Mouse (Mus musculus) mature B cell (primary cell): ENCODE results near the gene Kcnma1.

Experiments used
- in situ Hi-C: fragments of 300-500 bp; cut with MboI; formaldehyde crosslinking; loops from 2 replicates; pipeline ENCODE4 v1.14.3; 2019

Kcnma1 gene

GRCm38 (mm10) chr14:23966471-23966870 is 47.8 kb downstream of the Kcnma1 start:
- in situ Hi-C loops = no loop called here

GRCm38 (mm10) chr14:23959061-23959460 is 55.2 kb downstream of the Kcnma1 start:
- in situ Hi-C loops = no loop called here

- in situ Hi-C loops = no loop called here
Observed at GRCm38 (mm10) chr14:23957270-23957669, 57.0 kb downstream of the Kcnma1 start.

GRCm38 (mm10) chr14:23943876-23944275 is 70.4 kb downstream of the Kcnma1 start:
- in situ Hi-C loops = no loop called here

- in situ Hi-C loops = no loop called here
Observed at GRCm38 (mm10) chr14:23943152-23943551, 71.1 kb downstream of the Kcnma1 start.

GRCm38 (mm10) chr14:23942103-23942502 is 72.2 kb downstream of the Kcnma1 start:
- in situ Hi-C loops = no loop called here

GRCm38 (mm10) chr14:23935016-23935415 is 79.3 kb downstream of the Kcnma1 start:
- in situ Hi-C loops = no loop called here

- in situ Hi-C loops = no loop called here
Observed at GRCm38 (mm10) chr14:23931671-23932071, 82.6 kb downstream of the Kcnma1 start.

- in situ Hi-C loops = no loop called here
Observed at GRCm38 (mm10) chr14:23929168-23929567, 85.1 kb downstream of the Kcnma1 start.

- in situ Hi-C loops = no loop called here
Observed at GRCm38 (mm10) chr14:23923356-23923755, 90.9 kb downstream of the Kcnma1 start.

- in situ Hi-C loops = no loop called here
Observed at GRCm38 (mm10) chr14:23922755-23923154, 91.5 kb downstream of the Kcnma1 start.

- in situ Hi-C loops = no loop called here
Observed at GRCm38 (mm10) chr14:23911108-23911629, 103.1 kb downstream of the Kcnma1 start.

GRCm38 (mm10) chr14:23908564-23908963 is 105.7 kb downstream of the Kcnma1 start:
- in situ Hi-C loops = no loop called here

GRCm38 (mm10) chr14:23902636-23903279 is 111.5 kb downstream of the Kcnma1 start:
- in situ Hi-C loops = no loop called here

GRCm38 (mm10) chr14:23899462-23899861 is 114.8 kb downstream of the Kcnma1 start:
- in situ Hi-C loops = no loop called here

- in situ Hi-C loops = no loop called here
Observed at GRCm38 (mm10) chr14:23897815-23898214, 116.5 kb downstream of the Kcnma1 start.

- in situ Hi-C loops = no loop called here
Observed at GRCm38 (mm10) chr14:23896036-23896435, 118.3 kb downstream of the Kcnma1 start.

GRCm38 (mm10) chr14:23886112-23886511 is 128.2 kb downstream of the Kcnma1 start:
- in situ Hi-C loops = no loop called here

GRCm38 (mm10) chr14:23885539-23885938 is 128.8 kb downstream of the Kcnma1 start:
- in situ Hi-C loops = no loop called here

- in situ Hi-C loops = no loop called here
Observed at GRCm38 (mm10) chr14:23885071-23885470, 129.2 kb downstream of the Kcnma1 start.

- in situ Hi-C loops = no loop called here
Observed at GRCm38 (mm10) chr14:23882001-23882400, 132.3 kb downstream of the Kcnma1 start.

- in situ Hi-C loops = no loop called here
Observed at GRCm38 (mm10) chr14:23879331-23879730, 135.0 kb downstream of the Kcnma1 start.

GRCm38 (mm10) chr14:23877561-23877960 is 136.7 kb downstream of the Kcnma1 start:
- in situ Hi-C loops = no loop called here

- in situ Hi-C loops = no loop called here
Observed at GRCm38 (mm10) chr14:23874545-23874944, 139.7 kb downstream of the Kcnma1 start.
